Mouse (Mus musculus) kidney, postnatal 0 days (tissue): ENCODE measurements around the gene Olfr1382. TPM values are rescaled to one million over a fixed set of nuclear protein-coding genes. Genes with fewer than 3 reads are reported as not detected.
"Not testable (repeated sequence)": the region's sequence is repeated elsewhere in the genome, so short reads cannot be mapped to it uniquely, and the experiment has no call there.

Experiments
- ATAC-seq: fragments of 200-750 bp; cut with Nextera tagmentation; replicated peaks from 2 replicates; pipeline ENCODE4 v1.8.0; 2017; ENCODE audit warnings: low read depth, moderate number of reproducible peaks, moderate TSS enrichment, moderate library complexity; ENCODE audit not compliant: low FRiP score
- DNase-seq: peaks from one replicate; pipeline ENCODE4 v3.0.0-alpha.2; 2016; ENCODE audit warnings: low spot score
- H3K27ac ChIP-seq: fragments of 300-500 bp; sonication (generic); 2 replicates; pipeline ENCODE4 v1.5.1; 2014; ENCODE audit warnings: mild to moderate bottlenecking
- H3K27me3 ChIP-seq: fragments of 300-500 bp; sonication (generic); 2 replicates; pipeline ENCODE4 v1.6.1; 2014; ENCODE audit warnings: low read length, mixed read lengths; ENCODE audit not compliant: insufficient read depth
- H3K36me3 ChIP-seq: fragments of 300-500 bp; sonication (generic); 2 replicates; pipeline ENCODE4 v1.6.1; 2014; ENCODE audit warnings: low read length, mixed read lengths; ENCODE audit not compliant: insufficient read depth
- H3K4me1 ChIP-seq: fragments of 300-500 bp; sonication (generic); replicated peaks from 2 replicates; pipeline ENCODE4 v1.6.1; 2014; ENCODE audit warnings: antibody characterized with exemption, low read length, mixed read lengths; ENCODE audit not compliant: insufficient read depth
- H3K4me2 ChIP-seq: fragments of 300-500 bp; sonication (generic); 2 replicates; pipeline ENCODE4 v1.6.1; 2014; ENCODE audit warnings: mild to moderate bottlenecking, low read length, moderate library complexity, mixed read lengths
- H3K4me3 ChIP-seq: fragments of 300-500 bp; sonication (generic); replicated peaks from 2 replicates; pipeline ENCODE4 v1.5.1; 2014; ENCODE audit warnings: low read depth, low read length
- H3K9ac ChIP-seq: fragments of 300-500 bp; sonication (generic); 2 replicates; pipeline ENCODE4 v1.6.1; 2014; ENCODE audit warnings: low read depth, low read length
- H3K9me3 ChIP-seq: fragments of 300-500 bp; sonication (generic); replicated peaks from 2 replicates; pipeline ENCODE4 v1.6.1; 2016; ENCODE audit warnings: low read length, inconsistent platforms, mixed read lengths
- CTCF ChIP-seq: IDR thresholded peaks from 2 replicates; pipeline ENCODE4 v1.5.1; 2016; ENCODE audit warnings: antibody characterized with exemption, low read depth, mild to moderate bottlenecking, moderate library complexity
- WGBS: fragments of 180-500 bp; shearing (Covaris S2); extraction: QIAGEN DNeasy Blood & Tissue Kit; methylation state at CpG from one replicate; pipeline ENCODE4 v1.1.7; 2014; 5-methylcytosine and 5-hydroxymethylcytosine counted together
- polyA plus RNA-seq: library from polyadenylated mRNA; unstranded; fragments of >200 nt; fragmentation: Nextera tagmentation; extraction: Ambion mirVana; gene quantifications from 2 replicates; pipeline ENCODE4 v1.2.1, GENCODE M21; 2015

Gene Olfr1382
- polyA plus RNA-seq, 1 experiment from 2014 or later = not detected

DNA sequence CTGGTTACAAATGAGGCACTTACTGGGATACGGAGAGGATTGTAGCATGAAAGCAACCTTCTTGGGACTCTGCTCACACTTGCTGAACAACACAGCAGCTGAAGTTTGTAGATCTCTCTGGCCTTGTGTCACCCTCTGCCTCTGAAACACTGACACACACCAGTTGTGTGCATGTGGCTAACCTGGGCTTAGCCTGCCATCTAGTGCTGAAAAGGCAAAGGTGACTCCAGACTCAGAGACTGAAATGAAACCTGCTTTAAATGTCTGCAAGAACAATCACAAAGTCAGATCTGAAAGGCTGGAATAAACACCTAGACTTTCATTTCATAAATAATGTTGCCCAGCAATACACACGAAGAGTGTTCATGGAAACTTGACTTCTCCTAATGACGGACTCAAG lies 26.0 kb downstream of the Olfr1382 start:
- H3K4me3 ChIP-seq, ATAC-seq: not testable (repeated sequence)

DNA sequence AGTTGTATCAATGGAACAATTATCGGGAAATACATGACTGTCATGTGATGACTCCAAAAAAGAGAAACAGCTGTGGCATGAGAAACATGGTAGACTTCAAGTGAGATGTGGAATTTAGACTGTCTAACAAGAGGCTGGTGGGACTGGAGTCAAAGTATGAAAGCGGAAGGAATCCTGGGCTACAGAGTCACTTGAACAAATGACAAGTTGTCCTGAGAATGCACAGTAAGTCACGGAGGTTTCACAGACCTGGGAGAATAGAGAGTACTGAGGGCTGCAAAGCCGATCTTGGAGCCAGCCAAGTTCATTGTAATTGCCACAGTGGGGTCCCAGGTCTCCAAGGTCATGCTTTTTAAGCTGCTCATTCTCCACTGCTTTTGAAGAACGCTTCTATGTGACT lies 28.5 kb downstream of the Olfr1382 start, which contains the start of gene Olfr1380:
Olfr1380 (plus strand) TSS at position 301 of the 400 bp plus-strand sequence.
- 72% methylated on average over 5 of the region's 5 CpGs for WGBS
- not testable (repeated sequence) for H3K9ac ChIP-seq, H3K9me3 ChIP-seq

More for the DNA sequence above, 26.0 kb downstream of the Olfr1382 start:
- not testable (repeated sequence) for H3K36me3 ChIP-seq, H3K27me3 ChIP-seq, H3K27ac ChIP-seq, H3K4me1 ChIP-seq, H3K9ac ChIP-seq, H3K4me2 ChIP-seq, H3K9me3 ChIP-seq
- DNase-seq = peak; percentile 11
- TF ChIP-seq CTCF = peak; percentile 57; the same call in 1 of the 2 replicates
- 60% methylated on average over 3 of the region's 3 CpGs for WGBS

DNA sequence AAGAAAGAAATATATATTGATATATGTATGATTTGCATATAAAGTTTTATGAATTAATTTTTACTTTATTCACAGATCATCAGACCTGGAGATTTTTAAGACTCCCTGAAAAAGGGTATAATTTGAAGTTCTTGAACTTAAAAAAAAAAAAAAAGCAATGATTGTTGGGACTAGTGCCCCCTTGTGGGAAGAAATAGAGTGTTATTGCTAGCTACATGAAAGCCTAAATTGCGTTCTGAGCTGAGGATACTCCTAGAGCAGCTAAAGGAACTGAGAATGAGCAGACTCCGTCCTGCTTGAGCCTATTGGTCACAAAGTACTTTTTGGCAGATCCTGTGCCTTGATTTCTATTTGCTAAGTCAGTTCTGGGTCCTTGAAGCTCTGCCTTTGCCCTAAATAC lies 47.0 kb downstream of the Olfr1382 start:
- not testable (repeated sequence) for H3K27ac ChIP-seq, H3K9me3 ChIP-seq, ATAC-seq, H3K9ac ChIP-seq, H3K4me3 ChIP-seq, H3K36me3 ChIP-seq, H3K27me3 ChIP-seq, H3K4me2 ChIP-seq, H3K4me1 ChIP-seq
- WGBS = 42% methylated on average over 2 of the region's 2 CpGs
- peak; percentile 44; the same call in 1 of the 2 replicates for TF ChIP-seq CTCF
- peak; percentile 28 for DNase-seq

More for the DNA sequence above, 28.5 kb downstream of the Olfr1382 start, which contains the start of gene Olfr1380:
- not testable (repeated sequence) for H3K4me2 ChIP-seq, H3K4me1 ChIP-seq, ATAC-seq, H3K36me3 ChIP-seq, H3K4me3 ChIP-seq, H3K27me3 ChIP-seq, DNase-seq, H3K27ac ChIP-seq

DNA sequence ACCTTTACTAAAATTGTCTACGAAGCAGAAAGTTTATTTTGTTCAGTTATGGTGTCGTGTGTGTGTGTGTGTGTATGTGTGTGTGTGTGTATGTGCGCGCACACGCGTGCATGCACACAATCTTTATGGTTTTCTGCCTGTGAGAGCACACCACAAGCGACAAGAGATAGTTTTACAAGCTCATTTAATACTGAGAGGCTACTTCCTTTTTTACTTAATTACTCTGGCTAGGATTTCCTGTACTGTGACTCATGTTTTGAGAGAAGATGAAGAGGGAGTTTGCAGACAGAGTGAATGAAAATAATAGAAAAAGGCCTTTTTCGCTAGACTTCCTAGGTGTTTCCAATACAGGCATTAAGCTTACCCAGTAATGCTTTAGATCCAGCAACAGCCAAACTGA lies 52.4 kb downstream of the Olfr1382 start:
- ATAC-seq, H3K27ac ChIP-seq, DNase-seq, H3K4me1 ChIP-seq, H3K9ac ChIP-seq, H3K36me3 ChIP-seq, H3K9me3 ChIP-seq, H3K4me2 ChIP-seq, H3K27me3 ChIP-seq, H3K4me3 ChIP-seq: not testable (repeated sequence)
- WGBS = 78% methylated on average over 8 of the region's 8 CpGs

Other genes starting within 250 kb of the Olfr1382 start
- gene Olfr1393, start 249.9 kb upstream of the Olfr1382 start, polyA plus RNA-seq = 0.13 and 0.14 TPM in 2 replicates
- gene Olfr1392, start 243.0 kb upstream of the Olfr1382 start, polyA plus RNA-seq = 0.06 and 0.07 TPM in 2 replicates
- gene Olfr10, start 223.5 kb upstream of the Olfr1382 start, polyA plus RNA-seq = not detected in 2 replicates
- gene Olfr1391, start 205.5 kb upstream of the Olfr1382 start, polyA plus RNA-seq = not detected in 2 replicates
- gene Olfr1390, start 193.1 kb upstream of the Olfr1382 start, polyA plus RNA-seq = not detected in 2 replicates
- gene Olfr1389, start 105.2 kb upstream of the Olfr1382 start, polyA plus RNA-seq = not detected in 2 replicates
- 0.05 and 0.07 TPM in 2 replicates for gene Olfr1388, start 91.6 kb upstream of the Olfr1382 start, polyA plus RNA-seq
- not detected in 2 replicates for gene Olfr1387, start 72.9 kb upstream of the Olfr1382 start, polyA plus RNA-seq
- gene Olfr1386, start 63.2 kb upstream of the Olfr1382 start, polyA plus RNA-seq = not detected in 2 replicates
- not detected in 2 replicates for gene Olfr1385, start 39.2 kb upstream of the Olfr1382 start, polyA plus RNA-seq
- not detected in 2 replicates for gene Olfr1384, start 21.5 kb upstream of the Olfr1382 start, polyA plus RNA-seq
- not detected in 2 replicates for gene Olfr1383, start 8.6 kb upstream of the Olfr1382 start, polyA plus RNA-seq
- not detected in 2 replicates for gene Olfr1381, start 15.2 kb downstream of the Olfr1382 start, polyA plus RNA-seq
- gene Olfr1380, start 28.6 kb downstream of the Olfr1382 start, polyA plus RNA-seq = not detected in 2 replicates
- gene Flt4, start 81.0 kb downstream of the Olfr1382 start, polyA plus RNA-seq = 5.3 and 5.6 TPM in 2 replicates
- not detected in 2 replicates for gene Scgb3a1, start 135.4 kb downstream of the Olfr1382 start, polyA plus RNA-seq
- 54.4 and 55.0 TPM in 2 replicates for gene Cnot6, start 184.5 kb downstream of the Olfr1382 start, polyA plus RNA-seq